Mouse (Mus musculus): ENCODE results near the gene Dclk1. TPM values are rescaled to one million over a fixed set of nuclear protein-coding genes. Genes with fewer than 3 reads are reported as not detected.

The Dclk1 gene
- total and polyA plus RNA-seq, 3 experiments, result 1.2 to 5.6 (median 3.6) TPM

- Histone ChIP-seq H3K27ac (no peak overlapping the region), H3K9ac (ENCODE audit: low read depth, low read length) (no peak overlapping the region), H3K36me3 (ENCODE audit: control insufficient read depth, insufficient read depth, low read length) (no peaks in the 10 kb centered on the region), H3K79me2 (replicated peaks; ENCODE audit: control insufficient read depth, insufficient read depth, low read length) (no peaks in the 10 kb centered on the region), H3K4me3 (no peak overlapping the region), H3K27me3 (ENCODE audit: control insufficient read depth, insufficient read depth, low read length) (no peaks in the 10 kb centered on the region), H3K4me1 (ENCODE audit: control insufficient read depth, insufficient read depth, low read length) (no peaks in the 10 kb centered on the region)
- DNase-seq, result no peak
- intact Hi-C loops (cut with DNase I), result no loop called here
- TF ChIP-seq EP300 (IDR thresholded peaks at IDR 0.05; ENCODE audit: insufficient read depth, low read depth, low read length), result no peak
- TF ChIP-seq CTCF (IDR thresholded peaks at IDR 0.05), result 0 out of 2 replicates have a peak, but pooled peaks have one; percentile 9
These were observed 169.4 kb downstream of the Dclk1 start for GRCm38 (mm10) chr3:55411547-55411946.

GRCm38 (mm10) chr3:55415527-55415950 is 173.4 kb downstream of the Dclk1 start:
- H3K27ac ChIP-seq, result no peak overlapping the region
- no peaks in the 10 kb centered on the region for H3K36me3 ChIP-seq (ENCODE audit: control insufficient read depth, insufficient read depth, low read length)
- H3K4me1 ChIP-seq (ENCODE audit: control insufficient read depth, insufficient read depth, low read length), result no peaks in the 10 kb centered on the region
- no peak overlapping the region for H3K4me3 ChIP-seq
- peak in 1 of 2 experiments; percentile 4 for DNase-seq
- 20% methylated on average over 14 of the region's 14 CpGs for WGBS
- no peaks in the 10 kb centered on the region for H3K27me3 ChIP-seq (ENCODE audit: control insufficient read depth, insufficient read depth, low read length)
- intact Hi-C loops (cut with DNase I), result no loop called here
- H3K9ac ChIP-seq (ENCODE audit: low read depth, low read length), result no peak overlapping the region
- TF ChIP-seq POLR2A (IDR thresholded peaks at IDR 0.05; ENCODE audit: insufficient read depth, low read depth, low read length) (no peak), EP300 (IDR thresholded peaks at IDR 0.05; ENCODE audit: insufficient read depth, low read depth, low read length) (no peak), CTCF (IDR thresholded peaks at IDR 0.05) (no peak)
- no peaks in the 10 kb centered on the region for H3K79me2 ChIP-seq (replicated peaks; ENCODE audit: control insufficient read depth, insufficient read depth, low read length)

GRCm38 (mm10) chr3:55418845-55419244 is 176.7 kb downstream of the Dclk1 start:
- Histone ChIP-seq H3K9ac (ENCODE audit: low read depth, low read length) (no peak overlapping the region), H3K4me1 (ENCODE audit: control insufficient read depth, insufficient read depth, low read length) (no peaks in the 10 kb centered on the region), H3K79me2 (replicated peaks; ENCODE audit: control insufficient read depth, insufficient read depth, low read length) (no peaks in the 10 kb centered on the region), H3K4me3 (no peak overlapping the region), H3K27me3 (ENCODE audit: control insufficient read depth, insufficient read depth, low read length) (no peaks in the 10 kb centered on the region), H3K27ac (no peak overlapping the region), H3K36me3 (ENCODE audit: control insufficient read depth, insufficient read depth, low read length) (no peaks in the 10 kb centered on the region)
- 76% methylated on average over 6 of the region's 6 CpGs for whole genome bisulfite sequencing
- TF ChIP-seq EP300 (IDR thresholded peaks at IDR 0.05; ENCODE audit: insufficient read depth, low read depth, low read length), result no peak
- intact Hi-C loops (cut with DNase I), result no loop called here
- DNase-seq, result no peak

DNA sequence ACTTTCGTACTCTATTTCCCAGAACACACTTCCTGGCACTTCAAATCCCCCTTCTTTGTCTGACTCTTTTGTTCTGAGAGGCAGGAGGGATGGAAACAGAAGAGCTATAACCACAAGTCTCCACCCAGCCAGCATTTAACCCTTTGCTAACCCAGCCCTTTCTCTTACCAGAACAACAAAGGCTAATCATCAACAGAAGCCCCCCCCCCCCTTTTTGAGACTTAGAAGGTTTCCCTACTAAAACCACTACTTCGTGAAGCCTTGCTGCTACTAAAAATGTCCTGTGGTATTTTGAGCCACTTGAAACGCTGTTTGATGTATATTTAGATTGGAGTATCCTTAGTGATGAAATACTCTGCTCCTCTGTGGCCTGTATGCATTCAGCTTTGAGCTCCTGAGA is 177.2 kb downstream of the Dclk1 start:
- no peaks in the 10 kb centered on the region for H3K27me3 ChIP-seq (ENCODE audit: control insufficient read depth, insufficient read depth, low read length)
- WGBS, result 43% methylated on average over 3 of the region's 3 CpGs
- no peak overlapping the region for H3K9ac ChIP-seq (ENCODE audit: low read depth, low read length)
- DNase-seq, result no peak
- H3K79me2 ChIP-seq (replicated peaks; ENCODE audit: control insufficient read depth, insufficient read depth, low read length), result no peaks in the 10 kb centered on the region
- H3K4me3 ChIP-seq, result no peak overlapping the region
- no peaks in the 10 kb centered on the region for H3K36me3 ChIP-seq (ENCODE audit: control insufficient read depth, insufficient read depth, low read length)
- intact Hi-C loops (cut with DNase I), result no loop called here
- TF ChIP-seq EP300 (IDR thresholded peaks at IDR 0.05; ENCODE audit: insufficient read depth, low read depth, low read length), result no peak
- TF ChIP-seq CTCF (IDR thresholded peaks at IDR 0.05), result no peak
- no peak overlapping the region for H3K27ac ChIP-seq
- H3K4me1 ChIP-seq (ENCODE audit: control insufficient read depth, insufficient read depth, low read length), result no peaks in the 10 kb centered on the region

DNA sequence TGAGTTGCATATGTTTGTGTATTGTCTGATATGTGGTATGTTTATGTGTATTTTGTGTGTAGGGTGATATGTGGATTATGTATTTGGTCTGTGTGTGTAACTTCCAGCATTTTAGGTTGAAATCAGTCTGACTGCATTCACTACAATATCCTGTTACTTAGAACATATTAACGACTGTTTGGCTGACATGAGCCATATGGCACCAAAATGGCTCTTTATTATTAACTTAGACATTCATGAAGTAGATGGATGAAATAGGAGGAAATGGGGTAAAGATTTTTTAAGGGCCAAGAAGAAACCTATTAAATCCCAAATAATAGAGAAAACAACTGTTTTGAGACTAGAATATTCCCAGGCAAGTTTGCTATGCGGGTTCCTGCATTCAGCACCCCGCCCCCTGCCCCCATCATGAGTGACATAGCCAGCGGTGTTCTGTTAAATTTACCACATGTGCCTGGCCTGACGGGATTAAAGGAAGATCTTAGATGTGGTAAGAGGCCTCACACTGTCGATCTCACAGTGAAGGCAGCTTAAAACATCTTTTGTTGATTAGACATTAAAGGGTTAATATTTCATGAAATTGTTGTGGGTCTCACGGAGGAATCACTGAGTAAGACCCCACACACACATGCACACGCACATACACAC is 178.4 kb downstream of the Dclk1 start:
- Histone ChIP-seq H3K4me1 (ENCODE audit: control insufficient read depth, insufficient read depth, low read length) (no peaks in the 10 kb centered on the region), H3K27me3 (ENCODE audit: control insufficient read depth, insufficient read depth, low read length) (no peaks in the 10 kb centered on the region), H3K79me2 (replicated peaks; ENCODE audit: control insufficient read depth, insufficient read depth, low read length) (no peaks in the 10 kb centered on the region), H3K9ac (ENCODE audit: low read depth, low read length) (no peak overlapping the region), H3K4me3 (no peak overlapping the region), H3K27ac (no peak overlapping the region), H3K36me3 (ENCODE audit: control insufficient read depth, insufficient read depth, low read length) (no peaks in the 10 kb centered on the region)
- 66% methylated on average over 8 of the region's 8 CpGs for WGBS
- DNase-seq, result no peak
- TF ChIP-seq POLR2A (IDR thresholded peaks at IDR 0.05; ENCODE audit: insufficient read depth, low read depth, low read length), result no peak
- no peak for TF ChIP-seq EP300 (IDR thresholded peaks at IDR 0.05; ENCODE audit: insufficient read depth, low read depth, low read length)
- no peak for TF ChIP-seq CTCF (IDR thresholded peaks at IDR 0.05)
- intact Hi-C loops (cut with DNase I), result no loop called here

DNA sequence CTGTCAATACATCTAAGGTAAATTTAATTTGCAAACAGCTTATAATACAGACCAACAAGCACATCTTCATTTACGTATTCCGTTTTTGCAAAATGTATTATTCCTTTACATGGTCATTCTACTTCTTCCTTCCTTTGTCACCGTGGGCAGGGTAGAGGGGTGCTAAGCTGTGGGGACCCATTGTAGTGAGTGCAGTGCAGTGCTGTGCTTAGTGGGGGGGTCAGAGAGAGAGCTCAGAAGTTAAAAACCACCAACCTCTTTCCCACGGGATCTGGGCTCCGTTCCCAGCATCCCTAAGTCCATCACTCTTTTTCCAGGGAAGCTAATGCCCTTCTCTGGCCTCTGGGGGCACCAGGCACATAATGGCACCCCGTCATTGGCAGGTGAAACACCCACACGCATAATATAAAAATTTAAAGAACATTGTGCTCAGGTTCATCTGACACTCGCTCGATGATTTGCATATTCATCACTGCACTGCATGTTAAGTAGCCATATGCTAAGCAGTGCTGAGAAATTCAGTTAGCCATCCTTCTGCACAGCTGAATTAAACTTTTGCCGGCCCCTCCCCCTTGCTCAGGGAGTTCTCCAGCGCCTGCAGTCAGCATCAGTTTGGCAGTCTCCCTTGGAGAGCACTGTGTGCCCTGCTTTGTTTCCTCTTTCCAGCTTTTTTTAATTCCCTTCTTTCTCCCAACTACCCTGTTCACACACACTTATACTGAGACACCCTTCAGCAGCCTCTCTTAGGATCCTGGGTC is 181.7 kb downstream of the Dclk1 start:
- no peaks in the 10 kb centered on the region for H3K4me1 ChIP-seq (ENCODE audit: control insufficient read depth, insufficient read depth, low read length)
- no peaks in the 10 kb centered on the region for H3K79me2 ChIP-seq (replicated peaks; ENCODE audit: control insufficient read depth, insufficient read depth, low read length)
- no peak overlapping the region for H3K4me3 ChIP-seq
- TF ChIP-seq POLR2A (IDR thresholded peaks at IDR 0.05; ENCODE audit: insufficient read depth, low read depth, low read length), result no peak
- TF ChIP-seq EP300 (IDR thresholded peaks at IDR 0.05; ENCODE audit: insufficient read depth, low read depth, low read length), result no peak
- TF ChIP-seq CTCF (IDR thresholded peaks at IDR 0.05), result no peak
- intact Hi-C loops (cut with DNase I), result no loop called here
- no peak overlapping the region for H3K9ac ChIP-seq (ENCODE audit: low read depth, low read length)
- H3K27me3 ChIP-seq (ENCODE audit: control insufficient read depth, insufficient read depth, low read length), result no peaks in the 10 kb centered on the region
- H3K36me3 ChIP-seq (ENCODE audit: control insufficient read depth, insufficient read depth, low read length), result no peaks in the 10 kb centered on the region
- 36% methylated on average over 11 of the region's 11 CpGs for WGBS
- no peak for DNase-seq
- H3K27ac ChIP-seq, result no peak overlapping the region

All from heart, adult 2 months (tissue).